23 mouse cellular contexts compared by ENCODE assay signal in the genomic region with DNA sequence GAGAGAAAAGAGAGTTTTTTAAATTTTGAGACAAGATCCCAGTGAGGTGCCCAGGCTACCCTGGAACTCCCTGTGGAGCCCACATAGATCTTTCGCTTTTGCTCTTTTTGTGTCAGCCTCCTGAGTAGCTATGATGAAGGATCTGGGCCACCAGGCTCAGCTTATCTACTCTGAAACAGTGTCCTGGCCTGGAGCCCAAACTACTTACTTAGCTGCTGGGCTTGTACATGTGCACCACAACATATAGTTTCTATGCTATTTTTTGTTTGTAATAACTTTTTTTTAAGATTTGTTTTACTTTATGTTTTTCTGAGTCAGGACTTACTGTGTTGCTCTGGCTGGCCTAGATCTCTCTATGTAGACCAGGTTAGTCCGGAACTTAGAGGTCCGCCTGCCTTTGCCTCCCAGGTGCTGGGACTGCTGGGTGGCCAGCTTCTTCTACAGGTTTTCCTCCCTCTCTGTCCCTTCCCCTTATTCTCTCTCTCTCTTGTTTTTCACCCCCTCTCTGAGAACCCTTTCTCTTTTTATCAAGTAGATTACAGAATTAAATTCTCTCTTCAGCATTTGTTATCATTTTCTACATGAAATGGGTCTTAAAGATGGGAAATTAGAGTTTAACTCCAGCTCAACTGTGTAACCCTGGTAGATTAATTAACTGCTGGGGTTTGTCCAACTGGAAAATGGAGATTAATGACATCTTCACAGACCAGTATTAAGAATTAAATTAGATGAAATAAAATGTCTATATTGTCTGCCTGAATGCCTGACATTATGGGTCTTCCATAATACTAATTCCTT. TPM values are rescaled to one million over a fixed set of nuclear protein-coding genes. Genes with fewer than 3 reads are reported as not detected.
DNase-seq lines count a peak whose midpoint lies in the region; ATAC-seq and TF ChIP-seq lines count a peak whose summit lies in the region.
"Had no signal": no experiment of that assay in that cellular context is flagged by ENCODE, and none has a peak within 500 bp of the region (broad histone marks: within the 10 kb centered on the region; RNA-seq: fewer than 3 reads in every experiment).

No protein-coding gene starts in this region.

- TF ChIP-seq EP300 in lung, postnatal 0 days (IDR thresholded peaks at IDR 0.05): no peak

- peaks cover 11% of the 10 kb centered on the region; the same call in 1 of the 2 replicates for H3K4me1 ChIP-seq in lung, embryonic 14.5 days (ENCODE audit: insufficient read depth)
- H3K4me1 ChIP-seq in lung, postnatal 0 days (ENCODE audit: insufficient read depth, low read depth, low read length): peaks cover 8% of the 10 kb centered on the region; the same call in 1 of the 2 replicates
- peaks cover 16% of the 10 kb centered on the region for H3K4me1 ChIP-seq in liver, embryonic 11.5 days (replicated peaks; ENCODE audit: control insufficient read depth, insufficient read depth, low read length)
- H3K4me1 ChIP-seq: hindbrain, embryonic 12.5 days; limb, embryonic 15.5 days had no signal

- H3K27ac ChIP-seq in lung, embryonic 14.5 days (ENCODE audit: low read depth): no peak overlapping the region
- no peak overlapping the region for H3K27ac ChIP-seq in lung, postnatal 0 days (ENCODE audit: low read length)
- no peak overlapping the region for H3K27ac ChIP-seq in liver, embryonic 11.5 days (ENCODE audit: low read depth, low read length)
- H3K27ac ChIP-seq: embryonic facial prominence, embryonic 12.5 days; hindbrain, embryonic 12.5 days; kidney, postnatal 0 days; limb, embryonic 15.5 days had no signal

- no peak overlapping the region for H3K9ac ChIP-seq in lung, embryonic 14.5 days
- no peak overlapping the region for H3K9ac ChIP-seq in lung, postnatal 0 days (replicated peaks; ENCODE audit: low read depth)
- no peak overlapping the region for H3K9ac ChIP-seq in liver, embryonic 11.5 days (ENCODE audit: low read depth, low read length)
- H3K9ac ChIP-seq: embryonic facial prominence, embryonic 12.5 days; hindbrain, embryonic 12.5 days; limb, embryonic 15.5 days had no signal

- no peaks in the 10 kb centered on the region for H3K27me3 ChIP-seq in lung, embryonic 14.5 days (ENCODE audit: insufficient read depth, low read length)
- H3K27me3 ChIP-seq in lung, postnatal 0 days (replicated peaks; ENCODE audit: insufficient read depth, low read length): no peaks in the 10 kb centered on the region
- no peaks in the 10 kb centered on the region for H3K27me3 ChIP-seq in liver, embryonic 11.5 days (replicated peaks; ENCODE audit: control insufficient read depth, insufficient read depth, low read length)
- H3K27me3 ChIP-seq: embryonic facial prominence, embryonic 12.5 days; hindbrain, embryonic 12.5 days; limb, embryonic 15.5 days; megakaryocyte, embryonic 14.5 days had no signal

- H3K36me3 ChIP-seq in lung, embryonic 14.5 days (ENCODE audit: insufficient read depth): no peaks in the 10 kb centered on the region
- H3K36me3 ChIP-seq in lung, postnatal 0 days (ENCODE audit: insufficient read depth, low read length): no peaks in the 10 kb centered on the region
- no peaks in the 10 kb centered on the region for H3K36me3 ChIP-seq in liver, embryonic 11.5 days (ENCODE audit: control insufficient read depth, insufficient read depth, low read length)

- H3K4me2 ChIP-seq in lung, embryonic 14.5 days: no peak overlapping the region
- no peak overlapping the region for H3K4me2 ChIP-seq in lung, postnatal 0 days (replicated peaks; ENCODE audit: low read depth, low read length)
- no peak overlapping the region for H3K4me2 ChIP-seq in liver, embryonic 11.5 days
- H3K4me2 ChIP-seq: embryonic facial prominence, embryonic 12.5 days; heart, embryonic 11.5 days; hindbrain, embryonic 12.5 days; limb, embryonic 15.5 days had no signal

- no peak for ATAC-seq in lung, embryonic 14.5 days (ENCODE audit: insufficient read depth)
- ATAC-seq in lung, postnatal 0 days: no peak
- peak; percentile 62; the same call in 1 of the 2 replicates for ATAC-seq in liver, embryonic 11.5 days (replicated peaks; ENCODE audit: low FRiP score)
- ATAC-seq in megakaryocyte progenitor cell, adult 5-6 weeks (replicated peaks; ENCODE audit: poor library complexity): peak; percentile 88
- no peak for ATAC-seq in frontal cortex, adult (ENCODE audit: low TSS enrichment)
- ATAC-seq: CD4-positive, CD25-positive, alpha-beta regulatory T cell, adult 4 months; forebrain, embryonic 16.5 days had no signal

- H3K4me3 ChIP-seq in lung, embryonic 14.5 days (ENCODE audit: low read depth, low read length): no peak overlapping the region
- no peak overlapping the region for H3K4me3 ChIP-seq in lung, postnatal 0 days (ENCODE audit: low read depth, low read length)
- H3K4me3 ChIP-seq in liver, embryonic 11.5 days (ENCODE audit: low read depth, low read length): no peak overlapping the region
- H3K4me3 ChIP-seq: embryonic facial prominence, embryonic 12.5 days; hindbrain, embryonic 12.5 days; limb, embryonic 15.5 days; megakaryocyte, embryonic 14.5 days had no signal

- no peaks in the 10 kb centered on the region for H3K9me3 ChIP-seq in lung, embryonic 14.5 days (ENCODE audit: low read depth, low read length)
- no peaks in the 10 kb centered on the region for H3K9me3 ChIP-seq in lung, postnatal 0 days (ENCODE audit: low read length)
- H3K9me3 ChIP-seq in liver, embryonic 11.5 days (ENCODE audit: control insufficient read depth, low read length): no peaks in the 10 kb centered on the region; the same call in 1 of the 2 replicates
- H3K9me3 ChIP-seq: embryonic facial prominence, embryonic 12.5 days; hindbrain, embryonic 12.5 days; limb, embryonic 15.5 days had no signal

- WGBS in lung, embryonic 14.5 days: 84% methylated on average over 3 of the region's 3 CpGs
- WGBS in lung, postnatal 0 days: 81% methylated on average over 3 of the region's 3 CpGs
- 83% methylated on average over 3 of the region's 3 CpGs for WGBS in liver, embryonic 11.5 days

- DNase-seq in lung, embryonic 14.5 days: peak; percentile 74
- no peak for DNase-seq in lung, postnatal 0 days (ENCODE audit: low spot score)
- DNase-seq in liver, embryonic 11.5 days (ENCODE audit: low spot score): no peak
- no peak for DNase-seq in ovary, postnatal 14 days (ENCODE audit: low spot score)
- DNase-seq in heart, adult 9 months (ENCODE audit: low spot score in 2 of 2): no peak
- DNase-seq in B cell, adult 2 months: no peak
- DNase-seq: adrenal gland, postnatal 25 days; cerebellum, adult 9-10 months; heart, postnatal 10 days; kidney, adult 18-20 months; lung, postnatal 14 days; right cerebral cortex, postnatal 25 days; thymus, adult 18-20 months had no signal

- TF ChIP-seq CTCF in lung, embryonic 14.5 days (IDR thresholded peaks at IDR 0.05; ENCODE audit: low read depth): no peak
- no peak for TF ChIP-seq CTCF in lung, postnatal 0 days (IDR thresholded peaks at IDR 0.05)

RNA-seq across cellular contexts. Expression of a gene that starts 29.3 kb away (rescaled TPM):
- polyA plus RNA-seq in lung, embryonic 14.5 days (2014; fragmentation: Nextera tagmentation; extraction: Ambion mirVana): 4.2 and 6.3 TPM in 2 replicates
- polyA plus RNA-seq in lung, postnatal 0 days (2015; fragmentation: Nextera tagmentation; extraction: Ambion mirVana): 4.0 and 4.5 TPM in 2 replicates
- polyA plus RNA-seq in liver, embryonic 11.5 days (2014; fragmentation: Nextera tagmentation; extraction: Ambion mirVana): 4.1 and 4.5 TPM in 2 replicates
- total RNA-seq in megakaryocyte progenitor cell, adult 5-6 weeks (2015): 3.9 and 4.6 TPM in 2 replicates
- total RNA-seq in megakaryocyte progenitor cell, adult 5-6 weeks (2017): 4.7 and 5.2 TPM in 2 replicates

Comparison
In these comparisons a context has a peak if more than half of its experiments do, and no peak if none do; other contexts are left out.
1. ATAC-seq: peak in liver, embryonic 11.5 days (single experiment) and megakaryocyte progenitor cell, adult 5-6 weeks (single experiment); none in lung, embryonic 14.5 days (single experiment), lung, postnatal 0 days (single experiment) and frontal cortex, adult (single experiment).